Mouse (Mus musculus) heart, postnatal 0 days (tissue): Measurements from ENCODE around the gene Herc6.

Experiments used
- CTCF ChIP-seq: IDR thresholded peaks from 2 replicates; pipeline ENCODE4 v1.5.1; 2016; ENCODE audit warnings: antibody characterized with exemption, control low read depth, low read depth
- EP300 ChIP-seq: IDR thresholded peaks from 2 replicates; pipeline ENCODE4 v1.6.1; 2016; ENCODE audit warnings: antibody characterized with exemption, low read depth

DNA sequence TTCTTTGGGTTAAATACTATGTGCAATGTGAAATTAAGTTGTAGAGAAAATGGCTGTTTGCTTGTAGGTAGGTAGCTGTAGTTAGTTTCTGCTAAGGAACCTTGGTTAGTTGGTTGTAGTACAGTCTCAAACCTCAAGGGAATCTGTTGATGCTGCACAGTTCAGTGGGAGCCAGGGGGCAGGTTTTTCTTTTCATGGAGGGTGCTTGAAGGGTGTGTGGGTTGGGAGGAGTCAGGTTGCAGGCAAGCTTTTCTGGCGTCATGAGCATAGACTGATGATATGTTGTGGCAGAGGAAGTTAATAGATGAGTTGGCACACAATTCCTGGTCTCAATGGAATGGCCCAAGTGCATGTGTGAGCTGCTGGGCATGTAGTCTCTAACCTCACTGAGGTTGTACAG lies 130.9 kb downstream of the Herc6 start:
- TF ChIP-seq CTCF (no peak), EP300 (no peak)
